Mouse (Mus musculus) adrenal gland, postnatal 4 days (tissue): ENCODE data around the gene Slpi. TPM values are rescaled to one million over a fixed set of nuclear protein-coding genes. Genes with fewer than 3 reads are reported as not detected.
"Not testable (repeated sequence)": the region's sequence is repeated elsewhere in the genome, so short reads cannot be mapped to it uniquely, and the experiment has no call there.

Source experiments
- DNase-seq, 2 experiments: peaks; one replicate each; pipeline ENCODE4 v3.0.0; 2021 to 2022; ENCODE audit warnings: low spot score in 2 of 2, mixed read lengths in 2 of 2
- total RNA-seq, 2 experiments: library from RNA; stranded (reverse); gene quantifications; 2 replicates each; pipeline ENCODE4 v1.2.3; 2021

Gene Slpi
- total RNA-seq, 2 experiments from 2014 or later: 7.8 to 9.0 TPM

GRCm38 (mm10) chr2:164382971-164383370, 5.9 kb downstream of the Slpi start:
- no peak for DNase-seq

GRCm38 (mm10) chr2:164381726-164382125, 7.2 kb downstream of the Slpi start:
- no peak for DNase-seq

- no peak for DNase-seq
These were observed 11.1 kb downstream of the Slpi start for GRCm38 (mm10) chr2:164377478-164378426.

GRCm38 (mm10) chr2:164373187-164373586, 15.7 kb downstream of the Slpi start:
- DNase-seq: no peak

GRCm38 (mm10) chr2:164372408-164373053, 16.4 kb downstream of the Slpi start:
- no peak for DNase-seq

GRCm38 (mm10) chr2:164371371-164371770, 17.5 kb downstream of the Slpi start:
- no peak for DNase-seq

- no peak for DNase-seq
These were observed 20.2 kb downstream of the Slpi start for GRCm38 (mm10) chr2:164368620-164369105.

- no peak for DNase-seq
These were observed 21.9 kb downstream of the Slpi start for GRCm38 (mm10) chr2:164366947-164367346.

GRCm38 (mm10) chr2:164360974-164361657, 27.8 kb downstream of the Slpi start:
- DNase-seq: no peak

GRCm38 (mm10) chr2:164359668-164360067, 29.2 kb downstream of the Slpi start:
- no peak for DNase-seq

GRCm38 (mm10) chr2:164359031-164359430, 29.9 kb downstream of the Slpi start:
- no peak for DNase-seq

GRCm38 (mm10) chr2:164358373-164358772, 30.5 kb downstream of the Slpi start:
- DNase-seq: no peak

- no peak for DNase-seq
These were observed 32.5 kb downstream of the Slpi start for GRCm38 (mm10) chr2:164356177-164356967.

GRCm38 (mm10) chr2:164353356-164353755, 35.5 kb downstream of the Slpi start:
- DNase-seq: no peak

GRCm38 (mm10) chr2:164352697-164353096, 36.2 kb downstream of the Slpi start:
- no peak for DNase-seq

- DNase-seq: no peak
These were observed 39.9 kb downstream of the Slpi start for GRCm38 (mm10) chr2:164348980-164349379.

GRCm38 (mm10) chr2:164347697-164348096, 41.2 kb downstream of the Slpi start:
- not testable (repeated sequence) for DNase-seq

- DNase-seq: not testable (repeated sequence)
These were observed 45.2 kb downstream of the Slpi start for GRCm38 (mm10) chr2:164343732-164344131.

GRCm38 (mm10) chr2:164332440-164332839, 56.5 kb downstream of the Slpi start, which contains the start of gene Svs5:
Svs5 (plus strand) TSS chr2:164332740.
- not testable (repeated sequence) for DNase-seq

- no peak for DNase-seq
These were observed 67.9 kb downstream of the Slpi start for GRCm38 (mm10) chr2:164320983-164321382.

GRCm38 (mm10) chr2:164316451-164316850, 72.4 kb downstream of the Slpi start, which contains the start of gene Svs6:
Svs6 (plus strand) TSS chr2:164316751.
- DNase-seq: not testable (repeated sequence)
